Mouse (Mus musculus): Measurements from ENCODE around the gene Orai2. TPM values are rescaled to one million over a fixed set of nuclear protein-coding genes. Genes with fewer than 3 reads are reported as not detected.
A peak's percentile ranks its signal among the peaks of the same experiment; 100 is the strongest.

Orai2 gene
- polyA plus RNA-seq, 1 experiment, result 20.2 TPM

DNA sequence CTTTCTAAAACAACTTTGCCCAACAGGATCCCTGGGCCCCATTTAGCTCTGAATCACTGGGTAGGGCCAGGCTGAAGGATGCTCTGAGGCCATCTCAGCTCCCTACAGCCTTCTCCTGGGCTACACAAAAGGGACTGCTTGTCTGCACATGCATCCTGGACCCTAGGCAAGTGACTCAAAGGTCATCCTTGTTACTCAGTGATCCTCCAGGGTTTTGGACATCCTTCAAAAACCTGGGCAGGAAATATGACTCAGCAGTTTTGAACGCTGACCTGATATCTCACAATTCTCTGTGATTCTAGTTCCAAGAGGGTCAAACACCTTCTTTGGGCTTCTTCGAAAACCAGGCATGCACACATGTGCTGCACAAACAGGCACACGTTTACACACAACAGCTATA lies 61.5 kb downstream of the Orai2 start:
- Histone ChIP-seq H3K4me3 (ENCODE audit: insufficient read depth, low read length) (no peak overlapping the region), H3K4me1 (ENCODE audit: control insufficient read depth, insufficient read depth, low read length) (peaks cover 19% of the 10 kb centered on the region), H3K27ac (ENCODE audit: insufficient read depth, low read depth, low read length) (no peak overlapping the region)
- no peak for TF ChIP-seq CTCF (IDR thresholded peaks at IDR 0.05; ENCODE audit: low read depth, low read length)
- TF ChIP-seq POLR2A (IDR thresholded peaks at IDR 0.05; ENCODE audit: borderline replicate concordance, low read depth, low read length), result no peak

DNA sequence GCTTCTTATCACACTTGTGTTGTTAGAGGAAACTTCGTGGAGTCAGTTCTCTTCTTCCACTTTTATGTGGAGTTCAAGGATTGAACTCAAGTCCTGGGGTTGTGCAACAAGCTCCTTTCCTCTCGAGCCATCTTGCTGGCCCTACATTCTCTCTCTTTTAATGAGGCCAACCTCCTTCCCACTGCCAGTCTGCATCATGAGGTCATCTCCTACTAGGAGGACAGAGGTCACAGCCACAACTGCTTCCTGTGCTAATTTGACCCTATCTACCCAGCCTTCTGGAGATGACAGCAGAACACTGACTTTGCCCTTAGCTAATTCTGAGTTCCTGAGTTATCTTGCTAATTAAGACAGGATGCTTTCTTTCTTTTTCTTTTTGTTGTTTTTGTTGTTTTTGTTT lies 62.0 kb downstream of the Orai2 start:
- TF ChIP-seq POLR2A (IDR thresholded peaks at IDR 0.05; ENCODE audit: borderline replicate concordance, low read depth, low read length), result no peak
- no peak for TF ChIP-seq CTCF (IDR thresholded peaks at IDR 0.05; ENCODE audit: low read depth, low read length)
- H3K27ac ChIP-seq (ENCODE audit: insufficient read depth, low read depth, low read length), result 0 out of 2 replicates have a peak overlapping the region, but pooled peaks have one; percentile 24
- no peak overlapping the region for H3K4me3 ChIP-seq (ENCODE audit: insufficient read depth, low read length)
- peaks cover 19% of the 10 kb centered on the region for H3K4me1 ChIP-seq (ENCODE audit: control insufficient read depth, insufficient read depth, low read length)

DNA sequence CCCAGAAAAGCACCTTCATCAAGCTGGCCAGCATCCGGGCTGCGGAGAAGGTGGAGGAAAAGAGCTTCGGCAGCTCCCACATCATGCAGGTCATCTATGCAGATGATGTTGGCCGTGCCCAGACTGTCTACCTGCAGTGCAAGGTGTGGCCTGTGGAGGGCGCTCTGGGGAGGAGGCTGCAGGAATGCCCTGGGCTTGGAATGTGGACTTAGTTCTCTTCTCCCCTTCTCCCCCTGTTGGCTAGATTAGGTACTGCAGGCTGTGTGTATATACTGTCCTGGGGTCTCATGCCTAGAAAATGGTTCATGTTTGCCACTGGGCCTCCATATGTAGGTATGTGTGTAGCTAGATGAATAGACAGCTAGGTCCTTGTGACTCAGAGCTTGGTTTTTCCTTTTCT lies 66.0 kb downstream of the Orai2 start:
- Histone ChIP-seq H3K4me3 (ENCODE audit: insufficient read depth, low read length) (no peak overlapping the region), H3K27ac (ENCODE audit: insufficient read depth, low read depth, low read length) (no peak overlapping the region), H3K4me1 (ENCODE audit: control insufficient read depth, insufficient read depth, low read length) (peaks cover 22% of the 10 kb centered on the region)
- TF ChIP-seq POLR2A (IDR thresholded peaks at IDR 0.05; ENCODE audit: borderline replicate concordance, low read depth, low read length) (no peak), CTCF (IDR thresholded peaks at IDR 0.05; ENCODE audit: low read depth, low read length) (peak; percentile 48; the same call in 1 of the 2 replicates)

DNA sequence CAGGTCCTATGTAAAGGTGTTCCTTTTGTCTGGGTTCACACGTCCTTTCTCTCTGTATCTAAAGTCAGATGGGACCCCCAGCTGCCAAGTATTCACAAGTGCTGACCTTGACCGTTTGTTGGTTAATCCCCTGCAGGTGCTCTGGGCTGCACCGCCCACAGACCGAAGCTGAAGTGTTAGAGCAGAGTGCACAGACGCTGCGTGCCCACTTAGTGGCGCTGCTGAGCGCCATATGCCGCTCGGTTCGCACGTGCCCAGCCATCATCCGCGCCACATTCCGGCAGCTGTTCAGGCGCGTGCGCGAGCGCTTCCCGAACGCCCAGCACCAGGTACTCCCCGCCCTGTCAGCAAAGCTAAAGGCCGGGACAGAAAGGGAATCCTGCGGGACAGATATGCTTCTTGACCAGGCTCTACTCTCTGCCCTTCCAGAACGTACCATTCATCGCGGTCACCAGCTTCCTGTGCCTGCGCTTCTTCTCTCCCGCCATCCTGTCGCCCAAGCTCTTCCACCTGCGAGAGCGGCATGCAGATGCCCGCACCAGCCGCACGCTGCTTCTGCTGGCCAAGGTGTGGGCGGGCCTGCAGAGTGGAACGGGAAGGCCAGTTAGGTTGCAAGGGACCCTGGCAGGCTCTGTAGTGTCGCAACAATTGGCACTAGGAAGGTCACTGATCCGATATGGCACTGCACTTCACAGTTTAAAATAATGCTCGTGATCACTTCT lies 68.3 kb downstream of the Orai2 start:
- Histone ChIP-seq H3K4me3 (ENCODE audit: insufficient read depth, low read length) (no peak overlapping the region), H3K4me1 (ENCODE audit: control insufficient read depth, insufficient read depth, low read length) (peaks cover 8% of the 10 kb centered on the region; the same call in 1 of the 2 replicates), H3K27ac (ENCODE audit: insufficient read depth, low read depth, low read length) (no peak overlapping the region)
- no peak for TF ChIP-seq POLR2A (IDR thresholded peaks at IDR 0.05; ENCODE audit: borderline replicate concordance, low read depth, low read length)
- peak; percentile 39 for TF ChIP-seq CTCF (IDR thresholded peaks at IDR 0.05; ENCODE audit: low read depth, low read length)

DNA sequence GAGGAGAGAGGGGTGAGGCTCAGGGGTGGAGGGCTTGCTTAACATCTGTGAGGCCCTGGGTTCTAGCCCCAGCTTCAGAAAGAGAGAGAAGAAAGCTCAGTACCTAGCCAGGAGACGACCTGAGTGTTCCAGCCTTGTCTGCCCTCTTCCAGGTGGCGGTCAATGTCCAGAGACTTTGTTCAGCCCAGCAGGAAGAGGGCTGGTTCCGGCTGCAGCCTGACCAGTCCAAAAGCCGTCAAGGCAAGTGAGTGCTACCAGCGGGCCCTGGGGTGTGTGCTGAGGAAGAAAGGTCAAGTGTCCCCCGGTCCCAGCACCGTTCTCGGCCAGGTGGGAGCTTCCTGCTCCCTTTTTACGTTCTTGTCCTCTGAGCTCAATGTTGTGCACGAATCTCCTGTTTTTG lies 72.0 kb downstream of the Orai2 start:
- no peak overlapping the region for H3K4me3 ChIP-seq (ENCODE audit: insufficient read depth, low read length)
- no peak for TF ChIP-seq POLR2A (IDR thresholded peaks at IDR 0.05; ENCODE audit: borderline replicate concordance, low read depth, low read length)

More for the DNA sequence above, 72.0 kb downstream of the Orai2 start:
- Histone ChIP-seq H3K27ac (ENCODE audit: insufficient read depth, low read depth, low read length) (no peak overlapping the region), H3K4me1 (ENCODE audit: control insufficient read depth, insufficient read depth, low read length) (peaks cover 11% of the 10 kb centered on the region)

Other genes starting within 250 kb of the Orai2 start
- gene Ywhag, start 236.1 kb downstream of the Orai2 start, polyA plus RNA-seq (2012; ENCODE audit: insufficient read depth, insufficient read length, missing spikeins), result 151 and 157 TPM in 2 replicates
- 6.8 and 10.0 TPM in 2 replicates for gene Ssc4d, start 196.2 kb downstream of the Orai2 start, polyA plus RNA-seq (2012; ENCODE audit: insufficient read depth, insufficient read length, missing spikeins)
- not detected in 2 replicates for gene Zp3, start 190.6 kb downstream of the Orai2 start, polyA plus RNA-seq (2012; ENCODE audit: insufficient read depth, insufficient read length, missing spikeins)
- 9.5 and 9.8 TPM in 2 replicates for gene Dtx2, start 175.9 kb downstream of the Orai2 start, polyA plus RNA-seq (2012; ENCODE audit: insufficient read depth, insufficient read length, missing spikeins)
- not detected in 2 replicates for gene Upk3b, start 132.2 kb downstream of the Orai2 start, polyA plus RNA-seq (2012; ENCODE audit: insufficient read depth, insufficient read length, missing spikeins)
- gene Upk3bl, start 116.2 kb downstream of the Orai2 start, polyA plus RNA-seq (2012; ENCODE audit: insufficient read depth, insufficient read length, missing spikeins), result not detected in 2 replicates
- gene Rasa4, start 86.8 kb downstream of the Orai2 start, polyA plus RNA-seq (2012; ENCODE audit: insufficient read depth, insufficient read length, missing spikeins), result 273 and 311 TPM in 2 replicates
- 82.8 and 86.7 TPM in 2 replicates for gene Polr2j, start 54.1 kb downstream of the Orai2 start, polyA plus RNA-seq (2012; ENCODE audit: insufficient read depth, insufficient read length, missing spikeins)
- gene Lrwd1, start 34.6 kb downstream of the Orai2 start, polyA plus RNA-seq (2012; ENCODE audit: insufficient read depth, insufficient read length, missing spikeins), result 30.5 and 36.4 TPM in 2 replicates
- gene Alkbh4, start 34.6 kb downstream of the Orai2 start, polyA plus RNA-seq (2012; ENCODE audit: insufficient read depth, insufficient read length, missing spikeins), result 9.6 and 10.4 TPM in 2 replicates
- gene Prkrip1, start 28.2 kb upstream of the Orai2 start, polyA plus RNA-seq (2012; ENCODE audit: insufficient read depth, insufficient read length, missing spikeins), result 22.7 and 39.2 TPM in 2 replicates
- 13.5 and 14.2 TPM in 2 replicates for gene Sh2b2, start 75.8 kb upstream of the Orai2 start, polyA plus RNA-seq (2012; ENCODE audit: insufficient read depth, insufficient read length, missing spikeins)

Data from bone marrow macrophage, adult 2 months (primary cell).